Mouse (Mus musculus): ENCODE data around the gene Ncoa7. TPM values are rescaled to one million over a fixed set of nuclear protein-coding genes. Genes with fewer than 3 reads are reported as not detected.
"Not testable (repeated sequence)": the region's sequence is repeated elsewhere in the genome, so short reads cannot be mapped to it uniquely, and the experiment has no call there.

Gene Ncoa7
- total RNA-seq, 2 experiments from 2014 or later = 102 to 106 TPM

DNA sequence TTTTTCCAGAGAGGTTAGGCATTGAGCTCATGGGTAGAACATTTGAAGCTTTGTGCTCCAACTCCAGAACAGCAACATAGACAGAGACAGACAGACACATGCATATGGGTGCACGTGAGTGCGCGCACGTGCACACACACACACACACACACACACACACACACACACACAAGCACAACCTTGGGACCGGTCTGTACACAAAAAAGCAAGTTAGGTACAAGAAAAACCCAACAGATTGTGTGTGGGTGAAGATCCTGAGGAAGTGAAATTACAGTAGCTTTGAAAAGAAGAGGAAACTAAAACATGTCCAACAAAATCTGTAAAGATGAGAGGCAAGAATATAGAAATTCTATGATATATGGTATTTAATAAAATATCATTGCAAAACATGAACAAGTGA is 13.6 kb downstream of the Ncoa7 start:
- DNase-seq (ENCODE audit: extremely low spot score in 1 of 2, low spot score in 1 of 2) = no peak

DNA sequence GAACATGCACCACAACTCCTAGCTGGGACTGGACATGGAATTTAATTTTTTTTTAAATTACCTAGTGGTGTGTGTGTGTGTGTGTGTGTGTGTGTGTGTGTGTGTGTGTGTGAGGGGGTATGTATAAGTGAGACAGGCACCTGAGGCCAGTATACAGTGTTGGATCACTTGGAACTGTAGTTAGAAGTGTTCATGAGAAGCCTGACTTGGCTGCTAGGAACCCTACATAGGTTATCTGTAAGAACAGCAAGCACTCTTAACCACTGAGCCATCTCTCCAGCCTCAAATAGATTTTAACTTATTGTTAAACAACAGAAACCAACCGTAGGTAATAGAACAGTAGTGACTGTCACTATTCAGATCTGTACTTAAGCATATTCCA is 14.8 kb downstream of the Ncoa7 start:
- DNase-seq (ENCODE audit: extremely low spot score in 1 of 2, low spot score in 1 of 2) = no peak

DNA sequence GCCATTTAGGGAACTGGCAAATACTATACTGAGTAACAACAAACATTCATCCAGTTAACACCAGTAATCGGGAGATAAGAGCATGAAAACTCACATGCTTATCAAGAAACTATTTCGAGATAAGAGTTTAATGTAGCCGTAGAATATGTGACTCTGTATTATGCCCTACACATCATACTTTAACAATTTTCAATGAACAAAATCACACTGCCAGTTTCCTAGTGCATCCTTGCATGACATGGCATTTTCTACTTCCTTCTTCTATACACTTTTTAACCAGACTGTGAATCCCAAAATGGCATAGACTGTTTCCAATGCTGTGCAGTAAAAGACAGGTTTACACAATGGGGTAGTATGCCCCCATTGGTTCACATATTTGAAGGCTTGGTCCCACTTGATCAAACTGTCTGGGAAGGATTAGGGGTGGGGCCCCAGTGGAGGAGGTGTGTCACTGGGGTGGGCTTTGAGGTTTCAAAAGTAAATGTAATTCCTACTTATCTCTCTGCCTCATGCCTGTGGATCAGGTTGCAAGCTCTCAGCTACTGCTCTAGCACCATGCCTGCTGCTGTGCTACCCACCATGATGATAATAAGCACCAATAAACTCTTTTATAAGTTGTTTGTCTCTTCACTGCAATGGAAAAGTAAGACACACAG is 15.3 kb downstream of the Ncoa7 start:
- DNase-seq (ENCODE audit: extremely low spot score in 1 of 2, low spot score in 1 of 2) = no peak

DNA sequence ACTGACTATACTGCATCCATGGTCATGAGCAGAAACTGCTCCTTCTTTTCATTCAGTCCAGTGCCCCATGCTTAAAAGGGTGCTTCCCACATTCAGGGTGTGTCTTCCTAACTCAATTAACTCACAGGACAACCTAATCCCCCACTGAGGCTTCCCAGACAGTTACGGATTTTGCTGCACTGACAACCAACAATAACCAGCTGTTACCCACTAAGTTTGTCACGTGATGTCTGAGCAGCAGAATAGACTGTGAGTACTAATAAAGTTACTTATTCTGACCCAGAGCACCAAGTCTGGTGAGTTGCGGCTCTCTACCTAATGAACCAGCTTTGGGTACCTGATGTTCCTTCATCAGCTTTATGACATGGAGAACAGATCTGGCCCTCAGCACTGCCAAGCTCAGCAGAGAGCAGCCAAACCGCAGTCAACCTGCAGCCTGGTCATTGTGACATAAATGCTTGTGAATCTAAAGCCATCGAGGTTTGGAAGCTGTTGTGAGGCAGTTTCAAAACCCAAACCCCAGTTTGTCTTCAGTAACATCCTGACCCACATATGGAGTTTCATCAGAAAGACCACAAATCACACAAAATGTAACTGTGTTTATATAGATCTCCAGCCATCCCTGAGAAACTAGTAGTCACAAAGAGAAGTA is 16.9 kb downstream of the Ncoa7 start:
- no peak for DNase-seq (ENCODE audit: extremely low spot score in 1 of 2, low spot score in 1 of 2)

DNA sequence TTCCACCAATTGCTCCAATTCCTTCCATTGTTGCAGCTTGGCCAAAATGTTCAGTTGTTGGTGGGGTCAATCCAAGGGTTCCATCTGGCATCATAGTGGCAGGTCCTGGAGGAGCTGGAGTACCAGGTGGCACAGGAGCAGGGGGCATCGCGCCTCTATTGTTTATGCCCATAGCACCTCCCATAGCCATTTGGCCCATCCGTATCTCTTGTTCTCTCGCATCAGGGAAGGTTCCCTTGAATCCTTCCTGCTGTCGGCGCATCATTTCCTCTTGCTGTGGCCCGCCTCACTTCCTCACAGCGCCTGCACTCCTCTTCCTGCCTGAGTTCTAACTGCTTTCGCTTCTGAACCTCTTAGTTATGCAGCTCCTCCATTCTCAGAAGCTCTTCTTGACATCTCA is 22.2 kb downstream of the Ncoa7 start:
- not testable (repeated sequence) for DNase-seq (ENCODE audit: extremely low spot score in 1 of 2, low spot score in 1 of 2)

DNA sequence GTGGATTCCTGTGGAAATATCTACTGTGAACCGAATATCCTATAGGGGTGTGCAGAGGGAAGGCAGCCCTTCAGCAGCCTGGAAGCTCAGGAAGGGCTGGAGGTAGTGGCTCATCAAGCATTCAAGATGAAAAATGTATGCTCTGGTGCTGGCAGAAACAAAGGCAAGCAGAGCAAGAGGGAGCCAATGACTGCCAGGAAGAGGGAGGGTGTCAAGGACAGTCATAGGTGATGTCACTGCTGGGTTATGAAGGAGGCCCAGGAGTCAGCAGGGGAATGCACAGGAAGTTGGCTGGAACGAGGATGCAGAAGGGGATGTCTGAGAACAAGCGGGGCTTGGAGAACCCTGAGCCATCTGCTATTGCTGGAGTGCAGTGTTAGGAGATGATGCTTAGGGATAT is 24.9 kb downstream of the Ncoa7 start:
- DNase-seq (ENCODE audit: extremely low spot score in 1 of 2, low spot score in 1 of 2) = no peak

DNA sequence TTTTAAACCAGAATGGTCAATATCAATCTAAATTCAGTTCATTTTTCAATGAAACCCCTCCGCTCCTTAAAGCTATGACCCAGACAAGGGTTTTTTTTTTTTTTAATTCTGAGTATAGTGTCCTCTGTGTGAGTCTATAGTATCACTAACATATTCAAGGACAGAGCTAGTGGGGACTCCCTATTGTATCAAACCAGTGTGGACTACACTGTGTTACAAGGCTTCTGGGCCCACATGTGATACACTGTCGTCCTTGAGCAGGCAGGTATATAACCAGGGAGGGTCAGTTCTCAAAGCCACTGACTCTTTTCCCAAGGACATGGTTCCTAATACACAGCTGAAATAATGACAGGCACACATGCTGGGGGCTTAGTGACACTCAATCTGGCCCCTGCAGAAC is 27.1 kb downstream of the Ncoa7 start:
- no peak for DNase-seq (ENCODE audit: extremely low spot score in 1 of 2, low spot score in 1 of 2)

DNA sequence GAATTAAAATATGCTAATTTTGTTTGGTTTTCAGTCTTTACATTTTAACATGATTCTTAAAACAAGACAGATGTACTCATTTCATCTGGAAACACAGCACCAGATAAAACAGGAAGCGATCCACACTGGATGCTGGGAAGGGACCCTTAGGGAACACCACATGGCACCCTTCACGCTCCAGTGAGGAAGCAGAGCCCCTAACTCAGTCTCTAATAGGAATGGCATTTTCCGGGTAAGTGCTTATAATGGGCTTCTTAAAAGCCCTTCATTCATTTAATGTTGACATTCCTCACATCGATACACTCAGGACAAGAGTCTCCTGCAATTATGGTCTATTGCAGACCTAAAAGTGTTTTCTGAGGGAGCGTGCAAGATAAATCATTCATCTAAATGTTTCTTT is 27.6 kb downstream of the Ncoa7 start:
- no peak for DNase-seq (ENCODE audit: extremely low spot score in 1 of 2, low spot score in 1 of 2)

DNA sequence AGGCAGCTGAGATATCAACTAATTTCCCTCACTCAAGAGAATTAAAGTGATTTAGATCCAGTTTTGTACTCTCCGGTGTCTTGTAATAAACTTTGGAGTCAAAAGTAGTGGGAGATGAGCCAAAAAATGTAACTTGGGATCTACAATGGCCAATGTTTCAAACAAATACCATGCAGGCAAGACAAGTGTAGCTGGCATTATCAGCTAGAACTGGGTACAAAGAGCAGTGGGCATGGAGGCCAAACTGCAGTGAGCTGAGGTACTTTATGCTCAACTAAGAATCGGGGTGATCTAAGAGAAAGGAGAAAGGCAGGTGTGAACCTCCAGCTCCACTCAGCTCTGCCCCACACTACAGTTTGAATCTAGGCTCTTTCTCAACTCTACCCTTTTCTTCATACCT is 28.7 kb downstream of the Ncoa7 start:
- no peak for DNase-seq (ENCODE audit: extremely low spot score in 1 of 2, low spot score in 1 of 2)

DNA sequence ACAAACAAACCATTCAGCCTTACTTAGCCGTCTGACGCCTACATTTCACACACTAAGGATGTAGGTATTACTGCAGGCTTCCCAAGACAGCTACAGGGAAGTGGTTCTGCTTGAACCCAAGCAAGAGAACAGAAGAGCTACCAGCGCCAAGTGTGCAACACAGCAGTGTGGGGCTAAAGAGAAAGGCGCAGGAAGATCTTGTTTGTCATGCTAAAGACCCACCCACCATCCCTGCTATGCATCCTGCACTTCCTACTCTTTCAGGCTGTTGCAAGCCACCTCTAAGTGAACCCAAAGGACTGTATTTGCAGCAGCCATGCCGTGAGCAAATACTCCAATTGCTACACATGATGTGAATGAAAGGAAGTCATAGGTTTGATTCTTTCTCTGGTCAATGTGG is 29.9 kb downstream of the Ncoa7 start:
- no peak for DNase-seq (ENCODE audit: extremely low spot score in 1 of 2, low spot score in 1 of 2)

DNA sequence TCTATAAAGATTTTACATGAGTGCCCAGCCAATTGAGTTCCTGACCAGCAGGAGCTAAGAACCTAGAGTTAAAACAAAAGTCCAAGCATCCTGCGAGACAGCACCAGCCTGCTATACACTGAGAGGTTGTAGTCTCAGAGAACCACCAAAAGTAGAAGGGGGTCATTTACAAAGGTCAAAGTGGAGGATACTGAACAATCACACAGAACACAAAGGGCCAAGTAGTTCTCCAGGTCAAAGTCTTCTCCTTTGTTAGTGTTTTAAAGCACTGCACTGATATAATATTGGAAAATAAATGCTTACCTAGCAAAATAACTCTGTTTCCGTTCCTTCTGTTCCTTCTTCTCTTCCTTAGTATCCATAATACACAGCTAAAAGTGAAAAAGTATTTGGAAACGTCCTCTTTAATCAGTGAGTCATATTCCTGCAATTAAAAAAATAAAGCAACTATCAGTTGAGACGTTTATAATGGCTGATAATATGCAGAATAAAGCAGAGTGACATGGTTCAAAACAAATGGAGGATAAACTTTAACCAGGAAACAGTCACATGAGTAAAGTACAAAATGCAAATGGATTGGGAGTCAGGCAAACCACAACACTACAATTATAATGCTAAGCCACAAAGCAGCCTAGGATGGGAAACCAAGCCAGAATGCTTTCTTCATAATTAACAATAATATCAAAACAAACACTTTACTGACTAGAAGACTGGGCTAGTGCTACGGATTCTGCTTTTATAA is 31.5 kb downstream of the Ncoa7 start:
- no peak for DNase-seq (ENCODE audit: extremely low spot score in 1 of 2, low spot score in 1 of 2)

DNA sequence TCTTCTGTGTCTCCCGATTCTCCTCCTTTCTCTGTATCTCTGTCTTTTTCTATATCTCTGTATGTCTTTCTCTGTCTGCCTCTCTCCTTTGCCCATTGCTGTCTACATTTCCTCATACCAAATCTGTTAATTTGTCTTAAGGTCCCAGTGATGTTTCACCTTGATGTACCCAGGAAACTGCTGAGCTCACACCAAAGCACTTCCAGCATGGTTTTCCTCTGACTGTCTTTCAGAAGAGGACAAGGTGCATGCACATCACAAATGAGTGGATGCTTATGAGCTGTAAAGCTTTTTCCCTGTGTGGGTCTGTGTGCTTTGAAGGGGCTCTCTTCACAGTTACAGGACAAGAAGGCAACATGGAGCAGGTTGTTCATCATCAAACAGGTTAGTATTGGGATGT is 34.3 kb downstream of the Ncoa7 start:
- no peak for DNase-seq (ENCODE audit: extremely low spot score in 1 of 2, low spot score in 1 of 2)

DNA sequence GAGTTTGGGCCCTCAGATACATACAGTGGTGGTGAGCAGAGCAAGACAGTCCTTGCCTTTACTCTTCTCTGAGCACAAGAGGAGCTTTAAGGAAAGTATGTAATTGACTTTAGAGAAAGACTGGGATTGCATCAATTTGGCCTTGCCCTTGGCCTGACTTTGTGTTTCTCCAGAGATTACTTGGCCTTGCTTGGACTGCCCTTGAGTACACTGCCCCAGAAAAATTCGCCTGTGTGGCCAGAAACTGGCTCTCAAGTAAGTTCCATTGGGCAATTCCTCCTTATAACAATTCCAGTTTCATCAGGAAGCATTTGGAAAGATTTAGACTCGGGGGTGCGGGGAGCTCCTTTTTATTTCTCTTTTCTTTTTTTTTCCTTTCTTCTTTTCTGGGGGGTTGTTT is 34.9 kb downstream of the Ncoa7 start:
- DNase-seq (ENCODE audit: extremely low spot score in 1 of 2, low spot score in 1 of 2) = no peak

DNA sequence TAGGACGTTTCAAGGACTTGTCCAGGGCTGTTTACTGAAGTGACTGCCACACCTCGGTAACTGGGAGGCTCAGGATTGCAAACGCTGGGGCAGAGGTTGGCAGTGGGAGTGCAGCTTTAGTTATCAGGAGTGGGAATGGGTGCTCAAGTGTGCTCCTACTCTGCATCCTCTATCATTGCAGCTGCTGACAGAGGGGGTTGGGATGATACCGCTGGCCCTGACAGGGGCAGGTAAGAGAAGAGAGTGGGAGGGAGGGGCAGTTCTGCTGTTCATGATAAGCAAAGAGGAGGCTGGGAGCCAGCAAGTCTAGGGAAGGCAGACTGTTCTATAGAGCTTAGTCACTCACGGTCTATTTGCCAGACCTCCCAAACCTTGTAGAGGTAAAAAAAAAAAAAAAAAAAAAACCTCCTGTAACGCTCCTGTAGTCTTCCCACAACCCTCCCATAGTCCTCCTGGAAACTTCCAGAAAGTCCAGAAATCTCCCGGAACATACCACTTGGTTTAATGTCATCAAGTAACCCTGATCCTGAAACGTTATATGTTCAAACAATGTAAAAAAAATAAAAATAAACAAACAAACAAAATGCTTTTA is 39.9 kb downstream of the Ncoa7 start:
- DNase-seq (ENCODE audit: extremely low spot score in 1 of 2, low spot score in 1 of 2) = no peak

DNA sequence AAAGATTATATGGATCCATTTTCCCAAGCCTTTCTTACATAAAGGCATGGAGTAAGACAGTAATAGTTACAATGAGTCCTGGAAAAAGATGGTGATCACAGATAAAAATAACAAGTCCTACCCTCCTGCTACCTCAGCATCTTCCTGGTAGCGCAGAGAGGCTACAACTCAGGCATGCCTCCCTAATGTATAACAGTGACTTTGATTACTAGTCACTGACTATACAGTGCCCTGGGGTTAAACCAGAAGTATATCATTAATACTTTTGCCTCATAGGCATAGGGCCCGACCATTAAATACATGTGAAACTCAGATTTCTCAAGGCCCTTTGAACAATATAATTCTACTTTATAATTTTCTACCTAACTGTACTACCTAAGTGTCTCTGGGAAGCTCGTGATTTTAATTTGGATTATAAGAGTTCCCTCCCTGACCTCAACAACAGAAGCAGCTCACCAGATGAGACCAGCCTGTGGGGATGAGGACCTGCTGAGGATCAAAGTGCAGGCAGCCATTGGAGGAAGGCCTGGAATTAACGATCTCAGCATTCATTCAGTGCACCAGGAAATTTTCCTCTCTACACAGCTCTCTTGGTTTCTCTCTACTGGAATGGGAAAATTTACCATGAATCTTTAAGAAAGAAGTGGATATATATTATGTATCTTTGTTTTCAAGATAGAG is 40.7 kb downstream of the Ncoa7 start:
- DNase-seq (ENCODE audit: extremely low spot score in 1 of 2, low spot score in 1 of 2) = no peak

DNA sequence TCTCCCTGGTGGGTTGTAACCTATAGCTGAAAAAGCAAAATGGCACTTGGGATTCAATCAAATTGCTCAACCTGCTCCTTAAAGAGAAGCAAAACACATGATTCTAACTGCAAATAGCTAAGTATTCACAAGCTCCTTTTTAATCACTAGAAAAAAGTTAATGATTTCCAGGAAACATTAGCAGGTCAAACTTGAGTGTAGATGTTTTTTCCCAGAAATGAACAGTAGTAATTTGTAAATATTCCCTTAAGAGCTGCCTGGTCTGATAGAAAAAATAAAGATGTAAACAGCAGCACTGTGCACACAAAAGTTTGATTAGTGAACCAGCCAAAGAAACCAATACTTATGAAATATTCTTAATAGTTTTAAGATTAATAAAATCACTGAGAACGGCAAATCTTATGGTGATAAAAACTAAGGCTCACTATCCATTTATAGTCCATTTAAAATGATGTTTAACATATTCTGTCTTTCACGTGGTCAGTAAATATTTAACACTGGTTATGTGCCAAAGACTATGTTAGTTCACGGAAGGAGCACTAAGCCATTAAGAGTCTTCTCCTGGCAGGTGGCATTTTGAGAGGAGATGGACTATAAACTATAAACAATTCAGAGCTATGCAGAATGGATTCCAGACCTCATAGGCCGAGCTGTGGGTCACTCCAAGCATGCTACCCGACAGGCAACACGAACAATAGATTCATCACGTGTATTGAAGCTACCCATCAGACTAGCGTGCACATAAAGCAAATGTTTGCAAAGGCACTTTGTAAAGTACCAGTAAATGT is 43.6 kb downstream of the Ncoa7 start:
- no peak for DNase-seq (ENCODE audit: extremely low spot score in 1 of 2, low spot score in 1 of 2)

DNA sequence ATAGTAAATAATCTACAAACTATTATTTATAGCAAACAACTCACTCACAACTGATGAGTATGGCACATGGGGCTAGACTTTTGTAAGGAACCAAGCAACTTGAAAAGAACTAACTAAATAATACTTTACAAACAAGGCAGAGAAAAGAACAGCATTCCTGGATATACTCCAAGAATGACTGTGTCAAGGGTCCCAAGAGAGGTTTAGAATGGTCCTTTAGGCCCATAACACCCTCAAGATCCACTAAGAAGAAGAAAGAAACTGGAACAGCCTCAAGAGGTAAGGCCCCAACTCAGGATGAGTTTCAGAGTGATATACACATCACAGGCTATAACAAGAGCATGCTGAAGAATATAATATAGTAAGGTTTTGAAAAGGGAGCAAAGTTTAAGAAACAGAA is 47.1 kb downstream of the Ncoa7 start:
- no peak for DNase-seq (ENCODE audit: extremely low spot score in 1 of 2, low spot score in 1 of 2)

DNA sequence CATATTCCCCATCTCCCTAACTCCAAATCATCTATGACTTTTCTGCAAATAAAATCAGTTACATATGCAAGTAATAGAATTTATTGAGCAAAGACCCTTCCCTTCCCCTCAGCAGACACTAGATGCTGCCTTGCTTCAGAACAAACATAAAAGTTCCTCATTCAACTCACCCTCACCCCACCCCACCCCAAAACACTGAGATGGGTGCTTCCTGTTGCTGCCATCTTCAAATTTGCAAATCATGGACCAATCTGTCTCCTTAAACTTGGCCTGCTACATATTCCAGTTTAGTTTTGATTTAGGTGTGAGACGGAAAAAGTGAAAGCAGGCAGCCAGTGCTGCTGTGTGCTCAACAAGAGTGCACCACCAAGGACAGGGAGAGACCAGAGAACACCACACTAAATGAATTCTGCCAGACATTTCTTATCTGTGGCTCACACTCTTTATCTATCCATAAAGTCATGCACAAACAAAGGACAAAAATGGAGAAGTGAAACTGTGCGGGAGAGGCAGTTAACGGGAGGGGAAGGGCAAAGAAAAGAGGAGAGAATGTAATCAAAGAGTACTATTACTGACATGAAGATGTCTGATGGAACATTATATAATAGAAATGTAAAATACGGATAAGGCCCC is 48.2 kb downstream of the Ncoa7 start:
- no peak for DNase-seq (ENCODE audit: extremely low spot score in 1 of 2, low spot score in 1 of 2)

DNA sequence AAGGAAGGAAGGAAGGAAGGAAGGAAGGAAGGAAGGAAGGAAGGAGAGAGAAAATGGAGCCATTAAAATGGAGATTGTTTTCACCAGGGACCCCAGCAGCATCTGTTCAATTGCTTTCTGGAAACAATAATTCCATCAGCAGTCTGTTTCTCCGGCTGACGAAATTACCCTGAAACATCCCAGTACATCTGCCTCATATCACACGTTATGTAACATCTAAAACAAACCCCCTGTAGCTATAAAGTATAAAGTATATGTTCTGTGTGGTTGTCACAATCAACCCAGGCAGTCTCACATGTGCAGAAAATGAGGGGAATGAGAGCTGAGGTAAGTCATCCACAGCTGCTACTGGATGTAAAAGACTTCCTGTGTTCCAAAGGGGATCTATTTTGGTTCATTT is 49.0 kb downstream of the Ncoa7 start:
- DNase-seq (ENCODE audit: extremely low spot score in 1 of 2, low spot score in 1 of 2) = no peak

DNA sequence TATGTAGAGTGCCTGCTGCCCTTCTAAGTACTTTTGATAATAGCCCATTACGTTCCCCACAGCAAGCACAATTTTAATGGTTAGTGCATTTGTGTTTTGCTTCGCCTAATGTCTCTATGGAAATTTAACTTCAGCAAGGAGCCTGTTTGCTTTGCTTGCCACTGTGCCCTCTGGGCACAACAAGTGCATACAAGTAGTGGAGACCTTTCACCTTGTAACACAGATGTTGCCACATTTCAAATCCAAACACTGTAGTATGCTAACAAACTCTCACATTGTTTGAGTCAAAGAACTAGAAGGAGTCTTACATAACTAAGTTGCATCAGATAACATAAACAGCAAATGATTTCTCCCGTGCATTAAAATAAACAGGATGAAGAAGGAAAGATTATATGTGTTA is 50.6 kb downstream of the Ncoa7 start:
- no peak for DNase-seq (ENCODE audit: extremely low spot score in 1 of 2, low spot score in 1 of 2)
